8 mouse cellular contexts compared by ENCODE assay signal in the genomic region with DNA sequence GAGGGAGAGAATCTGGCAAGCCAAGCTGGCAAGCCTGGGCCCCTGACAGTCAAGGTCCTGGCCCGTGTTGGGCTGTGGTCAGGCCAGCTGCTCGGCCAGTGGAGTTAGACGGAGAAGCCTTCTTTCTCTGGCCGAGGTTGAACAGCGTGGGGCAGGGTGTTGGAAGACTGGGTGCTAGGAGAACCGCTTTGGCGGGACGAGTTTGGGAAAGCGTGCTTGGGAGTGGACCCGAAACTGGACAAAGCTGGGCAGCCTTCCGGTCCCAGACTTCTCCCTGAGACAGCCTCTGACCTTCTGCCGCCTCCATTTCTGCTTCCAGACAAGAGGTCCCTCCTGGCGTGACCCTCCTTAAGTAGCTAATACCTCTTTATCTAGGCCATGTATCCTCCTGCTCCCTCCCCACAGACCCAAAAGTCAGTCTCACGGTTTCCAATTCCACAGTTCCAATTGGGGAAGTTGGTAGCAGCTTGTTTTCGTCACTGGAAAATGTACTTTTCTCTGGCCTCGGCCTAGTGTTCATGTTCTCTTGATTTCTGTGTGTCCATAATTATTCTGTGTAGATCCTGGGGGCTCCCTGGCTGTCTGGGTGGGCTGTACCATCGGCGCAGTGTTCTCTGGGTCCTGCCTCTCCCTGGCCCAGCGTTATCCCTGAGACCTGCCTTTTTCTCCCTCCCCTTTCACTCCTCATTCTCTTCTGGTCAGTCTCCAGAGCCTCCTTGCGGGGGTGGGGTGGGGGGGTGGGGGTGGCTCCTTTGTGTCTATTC. TPM values are rescaled to one million over a fixed set of nuclear protein-coding genes. Genes with fewer than 3 reads are reported as not detected.
A peak's percentile ranks its signal among the peaks of the same experiment; 100 is the strongest.
DNase-seq lines count a peak whose midpoint lies in the region; ATAC-seq and TF ChIP-seq lines count a peak whose summit lies in the region.

No protein-coding gene starts in this region.

- no peaks in the 10 kb centered on the region for H3K27me3 ChIP-seq in kidney, embryonic 14.5 days (ENCODE audit: control insufficient read depth, insufficient read depth, low read length)
- H3K27me3 ChIP-seq in embryonic facial prominence, embryonic 13.5 days = no peaks in the 10 kb centered on the region
- peaks cover 17% of the 10 kb centered on the region; the same call in 1 of the 2 replicates for H3K27me3 ChIP-seq in liver, embryonic 15.5 days

- H3K27ac ChIP-seq in kidney, embryonic 14.5 days (ENCODE audit: low read depth, low read length) = peak overlapping the region; percentile 89
- H3K27ac ChIP-seq in embryonic facial prominence, embryonic 13.5 days = peak overlapping the region; percentile 91
- H3K27ac ChIP-seq in liver, embryonic 15.5 days (replicated peaks) = peak overlapping the region; percentile 63
- no peak overlapping the region; the same call in 1 of the 2 replicates for H3K27ac ChIP-seq in olfactory bulb, adult 2 months (ENCODE audit: insufficient read depth, low read depth, low read length)

- peak overlapping the region; percentile 85 for H3K4me3 ChIP-seq in kidney, embryonic 14.5 days (ENCODE audit: low read length)
- H3K4me3 ChIP-seq in embryonic facial prominence, embryonic 13.5 days = peak overlapping the region; percentile 80
- H3K4me3 ChIP-seq in liver, embryonic 15.5 days (replicated peaks) = peak overlapping the region; percentile 59
- H3K4me3 ChIP-seq in olfactory bulb, adult 2 months (ENCODE audit: insufficient read depth, low read depth, low read length) = peak overlapping the region; percentile 46

- ATAC-seq in kidney, embryonic 14.5 days (ENCODE audit: low FRiP score, low TSS enrichment) = peak; percentile 0; the same call in 1 of the 2 replicates
- no peak for ATAC-seq in embryonic facial prominence, embryonic 13.5 days (ENCODE audit: insufficient number of reproducible peaks, insufficient read depth, low FRiP score, low TSS enrichment, low read depth)
- ATAC-seq in liver, embryonic 15.5 days (ENCODE audit: insufficient read depth) = 0 out of 2 replicates have a peak, but pooled peaks have one; percentile 2

- intact Hi-C loops in heart, postnatal 36 days (cut with DNase I) = loop anchor here (10.0 kb wide), 1 partner anchor 436 kb away; the partner anchor contains the start of gene Lag3

- H3K4me1 ChIP-seq in kidney, embryonic 14.5 days (ENCODE audit: control insufficient read depth, insufficient read depth, low read length) = peaks cover 53% of the 10 kb centered on the region
- peaks cover 57% of the 10 kb centered on the region for H3K4me1 ChIP-seq in embryonic facial prominence, embryonic 13.5 days
- peaks cover 70% of the 10 kb centered on the region for H3K4me1 ChIP-seq in liver, embryonic 15.5 days (replicated peaks)
- peaks cover 48% of the 10 kb centered on the region for H3K4me1 ChIP-seq in olfactory bulb, adult 2 months (ENCODE audit: control insufficient read depth, insufficient read depth, low read length)

- no peaks in the 10 kb centered on the region; the same call in 1 of the 2 replicates for H3K36me3 ChIP-seq in kidney, embryonic 14.5 days (ENCODE audit: control insufficient read depth, insufficient read depth, low read length)
- no peaks in the 10 kb centered on the region for H3K36me3 ChIP-seq in embryonic facial prominence, embryonic 13.5 days
- no peaks in the 10 kb centered on the region for H3K36me3 ChIP-seq in liver, embryonic 15.5 days (replicated peaks)

- DNase-seq in kidney, adult 8-10 months = no peak
- peak; percentile 60 to 74 for DNase-seq in heart, postnatal 36 days
- DNase-seq in natural killer cell, adult 2 months (ENCODE audit: low spot score in 2 of 2) = no peak
- no peak for DNase-seq in thymus, postnatal 25 days

- H3K9me3 ChIP-seq in kidney, embryonic 14.5 days (ENCODE audit: control insufficient read depth, low read length) = no peaks in the 10 kb centered on the region
- H3K9me3 ChIP-seq in embryonic facial prominence, embryonic 13.5 days = no peaks in the 10 kb centered on the region
- H3K9me3 ChIP-seq in liver, embryonic 15.5 days (replicated peaks) = no peaks in the 10 kb centered on the region

- 2% methylated on average over 20 of the region's 20 CpGs for WGBS in kidney, embryonic 14.5 days
- WGBS in embryonic facial prominence, embryonic 13.5 days = 2% methylated on average over 20 of the region's 20 CpGs
- WGBS in liver, embryonic 15.5 days (ENCODE audit: insufficient replicate concordance) = 6% methylated on average over 20 of the region's 20 CpGs
- WGBS in olfactory bulb, adult 2 months = 62% methylated on average over 20 of the region's 20 CpGs

- H3K4me2 ChIP-seq in kidney, embryonic 14.5 days (replicated peaks; ENCODE audit: low read depth, low read length) = peak overlapping the region; percentile 91
- peak overlapping the region; percentile 90 for H3K4me2 ChIP-seq in embryonic facial prominence, embryonic 13.5 days
- H3K4me2 ChIP-seq in liver, embryonic 15.5 days = peak overlapping the region; percentile 71

- H3K9ac ChIP-seq in kidney, embryonic 14.5 days (ENCODE audit: low read depth, low read length) = peak overlapping the region; percentile 83
- peak overlapping the region; percentile 83 for H3K9ac ChIP-seq in embryonic facial prominence, embryonic 13.5 days
- peak overlapping the region; percentile 63 for H3K9ac ChIP-seq in liver, embryonic 15.5 days

- TF ChIP-seq POLR2A in olfactory bulb, adult 2 months (IDR thresholded peaks at IDR 0.05; ENCODE audit: insufficient read depth, low read depth, low read length) = no peak

- TF ChIP-seq CTCF in olfactory bulb, adult 2 months (IDR thresholded peaks at IDR 0.05; ENCODE audit: insufficient read depth, low read depth, low read length) = no peak

RNA-seq across cellular contexts. Expression of gene Tnfrsf1a, which starts 1.3 kb away (rescaled TPM):
- polyA plus RNA-seq in kidney, embryonic 14.5 days (2014; fragmentation: Nextera tagmentation; extraction: Ambion mirVana) = 67.1 and 69.3 TPM in 2 replicates
- polyA plus RNA-seq in embryonic facial prominence, embryonic 13.5 days (2015; fragmentation: Nextera tagmentation; extraction: Ambion mirVana) = 62.3 and 67.9 TPM in 2 replicates
- total RNA-seq in heart, postnatal 36 days (2021) = 10 to 100 TPM; 59.6 to 63.7 TPM
- 29.4 and 31.0 TPM in 2 replicates for polyA plus RNA-seq in liver, embryonic 15.5 days (2015; fragmentation: Nextera tagmentation; extraction: Ambion mirVana)
- not detected in 2 replicates for polyA plus RNA-seq in olfactory bulb, adult 2 months (2012; ENCODE audit: insufficient read depth, insufficient read length, low replicate concordance, missing spikeins)

RNA-seq across cellular contexts. Expression of gene Scnn1a, which starts 30.0 kb away (rescaled TPM):
- polyA plus RNA-seq in kidney, embryonic 14.5 days (2014; fragmentation: Nextera tagmentation; extraction: Ambion mirVana) = 2.5 and 3.3 TPM in 2 replicates
- 1.3 and 1.5 TPM in 2 replicates for polyA plus RNA-seq in embryonic facial prominence, embryonic 13.5 days (2015; fragmentation: Nextera tagmentation; extraction: Ambion mirVana)
- 1 to 10 TPM in 1 of 2 experiments, under 1 TPM in 1; 0.46 to 1.1 TPM for total RNA-seq in heart, postnatal 36 days (2021)
- polyA plus RNA-seq in liver, embryonic 15.5 days (2015; fragmentation: Nextera tagmentation; extraction: Ambion mirVana) = 0.64 and 0.79 TPM in 2 replicates
- not detected in 2 replicates for polyA plus RNA-seq in olfactory bulb, adult 2 months (2012; ENCODE audit: insufficient read depth, insufficient read length, low replicate concordance, missing spikeins)

RNA-seq across cellular contexts. Expression of gene Plekhg6, which starts 30.2 kb away (rescaled TPM):
- polyA plus RNA-seq in kidney, embryonic 14.5 days (2014; fragmentation: Nextera tagmentation; extraction: Ambion mirVana) = 3.8 and 6.1 TPM in 2 replicates
- 1.1 and 1.3 TPM in 2 replicates for polyA plus RNA-seq in embryonic facial prominence, embryonic 13.5 days (2015; fragmentation: Nextera tagmentation; extraction: Ambion mirVana)
- total RNA-seq in heart, postnatal 36 days (2021) = not detected
- polyA plus RNA-seq in liver, embryonic 15.5 days (2015; fragmentation: Nextera tagmentation; extraction: Ambion mirVana) = 0.70 and 0.86 TPM in 2 replicates
- polyA plus RNA-seq in olfactory bulb, adult 2 months (2012; ENCODE audit: insufficient read depth, insufficient read length, low replicate concordance, missing spikeins) = not detected in 2 replicates

RNA-seq across cellular contexts. Expression of gene Ltbr, which starts 36.7 kb away (rescaled TPM):
- 54.0 and 54.3 TPM in 2 replicates for polyA plus RNA-seq in kidney, embryonic 14.5 days (2014; fragmentation: Nextera tagmentation; extraction: Ambion mirVana)
- polyA plus RNA-seq in embryonic facial prominence, embryonic 13.5 days (2015; fragmentation: Nextera tagmentation; extraction: Ambion mirVana) = 33.1 TPM in 2 replicates
- total RNA-seq in heart, postnatal 36 days (2021) = 10 to 100 TPM; 28.8 to 31.3 TPM
- polyA plus RNA-seq in liver, embryonic 15.5 days (2015; fragmentation: Nextera tagmentation; extraction: Ambion mirVana) = 20.6 and 25.1 TPM in 2 replicates
- not detected in 2 replicates for polyA plus RNA-seq in olfactory bulb, adult 2 months (2012; ENCODE audit: insufficient read depth, insufficient read length, low replicate concordance, missing spikeins)

Comparison
In these comparisons a context has a peak if more than half of its experiments do, and no peak if none do; other contexts are left out.
1. DNase-seq: peak in heart, postnatal 36 days (2 of 2); none in kidney, adult 8-10 months (0 of 2), natural killer cell, adult 2 months (0 of 2) and thymus, postnatal 25 days (single experiment).
2. Peak in every context shown above with its lines, with median percentiles within 50 percentile points of each other: H3K4me2 ChIP-seq, H3K4me3 ChIP-seq and H3K9ac ChIP-seq.